Mouse (Mus musculus) C2C12 (cell line): ENCODE data around the gene Gm21885. TPM values are rescaled to one million over a fixed set of nuclear protein-coding genes. Genes with fewer than 3 reads are reported as not detected.

ENCODE experiments used
- H3K27me3 ChIP-seq: one replicate; pipeline ENCODE4 v1.6.1; 2011; ENCODE audit not compliant: control insufficient read depth, insufficient read depth, insufficient read length
- H3K36me3 ChIP-seq: one replicate; pipeline ENCODE4 v1.6.1; 2011; ENCODE audit not compliant: control insufficient read depth, insufficient read depth
- H3K4me3 ChIP-seq: one replicate; pipeline ENCODE4 v1.5.1; 2011; ENCODE audit warnings: mild to moderate bottlenecking, control low read depth; ENCODE audit not compliant: poor library complexity, insufficient read depth, severe bottlenecking
- H3K79me2 ChIP-seq: one replicate; pipeline ENCODE4 v1.6.1; 2011; ENCODE audit not compliant: control insufficient read depth, insufficient read depth
- H3K79me3 ChIP-seq: one replicate; pipeline ENCODE4 v1.6.1; 2011; ENCODE audit warnings: low read depth, control low read depth
- H3ac ChIP-seq: one replicate; pipeline ENCODE3; 2011; ENCODE audit warnings: low read depth; ENCODE audit not compliant: control insufficient read depth, insufficient read length
- CEBPB ChIP-seq: IDR thresholded peaks from one replicate; pipeline ENCODE4 v1.6.1; 2011; ENCODE audit warnings: low read depth, mild to moderate bottlenecking, control low read depth, moderate library complexity
- CTCF ChIP-seq: IDR thresholded peaks from one replicate; pipeline ENCODE4 v1.5.1; 2011; ENCODE audit not compliant: control insufficient read depth, insufficient read depth, insufficient read length
- FOSL1 ChIP-seq: IDR thresholded peaks from one replicate; pipeline ENCODE4 v1.8.0; 2011; ENCODE audit warnings: mild to moderate bottlenecking, low read length; ENCODE audit not compliant: poor library complexity, insufficient read depth, severe bottlenecking
- MAX ChIP-seq: IDR thresholded peaks from one replicate; pipeline ENCODE4 v1.6.1; 2011; ENCODE audit warnings: mild to moderate bottlenecking, control low read depth
- MYOD1 ChIP-seq: IDR thresholded peaks from one replicate; pipeline ENCODE4 v1.6.1; 2011; ENCODE audit warnings: low read depth; ENCODE audit not compliant: control insufficient read depth, insufficient read length
- MYOG ChIP-seq: IDR thresholded peaks from one replicate; pipeline ENCODE4 v1.6.1; 2011; ENCODE audit not compliant: control insufficient read depth, insufficient read length; ENCODE audit errors: extremely low read depth
- USF1 ChIP-seq: IDR thresholded peaks from one replicate; pipeline ENCODE4 v1.6.1; 2011; ENCODE audit warnings: low read depth, mild to moderate bottlenecking, control low read depth, moderate library complexity
- polyA plus RNA-seq: library from polyadenylated mRNA; unstranded; fragments of >200 nt; fragmentation: generic; extraction: Trizol; gene quantifications from one replicate; pipeline ENCODE4 v1.2.1, GENCODE M21; 2012; ENCODE audit warnings: missing spikeins

Gm21885 gene
- polyA plus RNA-seq, 1 experiment = not detected

DNA sequence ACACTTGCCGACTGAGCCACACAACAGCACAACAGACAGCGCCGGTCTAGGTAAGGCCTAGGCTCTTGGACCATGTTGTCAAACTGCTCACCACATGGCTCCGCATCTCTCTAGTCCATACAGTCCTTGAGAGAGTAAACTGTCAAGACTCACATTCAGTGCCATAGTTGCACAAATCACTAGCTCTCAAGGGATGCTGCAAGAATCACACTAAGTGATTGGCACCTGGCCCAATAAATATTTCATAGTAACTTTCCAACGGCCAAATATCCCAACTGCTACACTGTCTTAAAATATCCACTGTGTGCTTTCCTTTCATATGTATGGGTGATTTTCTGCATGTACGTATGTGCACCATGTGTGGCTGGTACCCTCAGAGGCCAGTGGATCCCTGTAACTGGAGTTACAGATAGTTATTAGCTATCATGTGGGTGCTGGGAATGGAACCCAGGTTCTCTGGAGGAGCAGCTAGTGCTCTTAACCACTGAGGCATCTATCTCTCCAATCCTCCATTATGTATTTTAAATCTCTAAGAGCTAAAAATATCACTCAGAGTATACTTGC, 1.9 kb downstream of the Gm21885 start:
- H3ac ChIP-seq = no peak overlapping the region
- peaks cover 55% of the 10 kb centered on the region for H3K36me3 ChIP-seq
- no peaks in the 10 kb centered on the region for H3K79me2 ChIP-seq
- H3K27me3 ChIP-seq = no peaks in the 10 kb centered on the region
- H3K4me3 ChIP-seq = no peak overlapping the region
- no peaks in the 10 kb centered on the region for H3K79me3 ChIP-seq
- no peak for TF ChIP-seq MYOG
- TF ChIP-seq CEBPB = no peak

GRCm38 (mm10) chr11:94285886-94286574, 4.4 kb downstream of the Gm21885 start:
- no peaks in the 10 kb centered on the region for H3K79me3 ChIP-seq
- no peaks in the 10 kb centered on the region for H3K27me3 ChIP-seq
- TF ChIP-seq MYOD1 (no peak), MYOG (no peak), USF1 (no peak), CTCF (no peak), FOSL1 (no peak)
- peaks cover 79% of the 10 kb centered on the region for H3K36me3 ChIP-seq
- H3K79me2 ChIP-seq = no peaks in the 10 kb centered on the region
- H3ac ChIP-seq = no peak overlapping the region
- H3K4me3 ChIP-seq = no peak overlapping the region

- H3ac ChIP-seq = no peak overlapping the region
- H3K27me3 ChIP-seq = no peaks in the 10 kb centered on the region
- no peak overlapping the region for H3K4me3 ChIP-seq
- no peaks in the 10 kb centered on the region for H3K79me3 ChIP-seq
- H3K79me2 ChIP-seq = no peaks in the 10 kb centered on the region
- H3K36me3 ChIP-seq = peaks cover 82% of the 10 kb centered on the region
- no peak for TF ChIP-seq MYOG
- TF ChIP-seq USF1 = no peak
- no peak for TF ChIP-seq MYOD1
- no peak for TF ChIP-seq MAX
- TF ChIP-seq CEBPB = no peak
- TF ChIP-seq CTCF = no peak
- TF ChIP-seq FOSL1 = no peak
Measured at GRCm38 (mm10) chr11:94287105-94287504, 5.4 kb downstream of the Gm21885 start.

DNA sequence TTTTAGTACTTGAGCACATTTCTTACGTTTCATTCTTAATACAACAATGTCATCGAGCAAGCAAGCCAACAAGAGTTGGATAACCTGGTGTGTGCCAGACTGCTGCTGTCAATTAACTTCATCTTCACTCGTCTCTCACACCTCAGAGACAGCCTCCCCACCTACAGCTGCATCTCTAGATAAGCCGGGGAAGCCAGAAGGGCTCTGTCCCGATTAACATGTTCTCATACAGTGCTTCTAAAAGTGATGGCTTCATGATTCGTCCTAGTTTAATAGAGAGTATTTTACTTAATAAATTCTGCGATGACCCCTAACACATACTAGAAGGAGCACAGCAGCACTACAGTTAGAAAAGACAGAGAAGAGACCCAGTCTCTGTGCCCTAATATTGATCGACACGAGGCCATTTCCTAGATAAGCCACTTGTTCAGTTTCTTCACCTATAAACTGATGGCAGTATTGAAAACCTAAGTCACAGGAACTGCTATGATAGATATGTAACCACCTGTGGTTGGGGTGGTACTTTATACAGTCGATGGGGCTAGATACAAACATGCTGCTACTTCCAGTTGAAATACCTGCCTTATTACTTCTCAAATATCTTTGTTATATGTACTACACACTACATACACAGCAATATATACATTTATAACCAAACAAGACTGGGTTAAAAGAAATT, 8.5 kb downstream of the Gm21885 start:
- H3K36me3 ChIP-seq = peaks cover 97% of the 10 kb centered on the region
- no peaks in the 10 kb centered on the region for H3K27me3 ChIP-seq
- no peak overlapping the region for H3K4me3 ChIP-seq
- H3K79me3 ChIP-seq = no peaks in the 10 kb centered on the region
- no peak overlapping the region for H3ac ChIP-seq
- peaks cover 6% of the 10 kb centered on the region for H3K79me2 ChIP-seq
- TF ChIP-seq FOSL1 (no peak), MAX (no peak), USF1 (no peak), CEBPB (no peak), CTCF (no peak), MYOG (no peak), MYOD1 (no peak)

DNA sequence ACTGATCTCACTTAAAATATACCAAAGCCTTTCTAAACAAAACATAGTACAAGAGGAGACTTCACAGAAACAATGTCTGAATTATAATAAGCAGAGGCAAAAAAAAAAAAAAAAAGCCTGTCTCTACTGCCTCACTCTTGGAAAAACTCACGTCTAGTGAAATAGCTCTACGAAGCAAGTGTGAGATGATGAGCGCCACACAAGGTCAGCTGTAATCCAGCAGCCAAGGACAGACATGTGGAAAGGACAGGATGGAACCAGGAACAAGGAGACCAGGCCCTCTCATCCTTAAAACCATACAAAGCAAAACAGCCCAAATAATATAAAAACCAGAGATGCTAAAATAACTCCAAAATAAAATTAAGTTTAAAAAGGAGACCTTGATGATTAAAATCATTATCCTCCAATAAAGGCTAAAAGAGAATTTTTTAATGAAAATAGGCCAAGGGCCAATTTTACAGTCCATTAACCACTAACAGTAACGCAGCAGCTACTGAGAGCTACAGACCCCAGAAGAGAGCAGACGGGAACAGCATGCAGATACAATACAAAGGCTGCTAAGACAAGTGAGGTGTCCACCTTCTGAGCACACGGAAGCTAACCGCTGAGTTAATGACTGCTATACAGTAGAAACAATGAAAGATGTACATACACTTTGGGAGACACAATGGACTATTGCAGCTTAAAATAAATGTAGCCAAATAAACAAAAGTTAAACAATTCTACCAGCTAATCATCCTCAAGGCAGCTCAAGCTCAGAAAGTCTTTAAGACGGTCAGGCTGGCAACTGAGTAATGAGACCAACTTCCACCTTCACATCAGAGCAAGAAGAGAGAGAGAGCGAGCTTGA, 13.5 kb downstream of the Gm21885 start:
- Histone ChIP-seq H3K4me3 (no peak overlapping the region), H3K36me3 (peaks cover 98% of the 10 kb centered on the region), H3K79me3 (peaks cover 11% of the 10 kb centered on the region), H3ac (no peak overlapping the region), H3K79me2 (peaks cover 6% of the 10 kb centered on the region), H3K27me3 (no peaks in the 10 kb centered on the region)
- TF ChIP-seq CEBPB (no peak), FOSL1 (no peak), MYOG (no peak), MYOD1 (no peak), USF1 (no peak), CTCF (no peak), MAX (no peak)
